Mouse (Mus musculus) ES-E14 (cell line): ENCODE results near the gene Nfkbib. TPM values are rescaled to one million over a fixed set of nuclear protein-coding genes. Genes with fewer than 3 reads are reported as not detected.

Experiments
- DNase-seq: peaks from one replicate; pipeline ENCODE4 v3.0.0-alpha.2; 2013; ENCODE audit warnings: low read depth, low spot score
- H3K27ac ChIP-seq: 2 replicates; pipeline ENCODE4 v1.5.1; 2012; ENCODE audit warnings: low read depth, mild to moderate bottlenecking, low read length, moderate library complexity, mixed read lengths; ENCODE audit not compliant: poor library complexity, insufficient read depth, severe bottlenecking
- H3K36me3 ChIP-seq: 2 replicates; pipeline ENCODE4 v1.6.1; 2012; ENCODE audit warnings: mild to moderate bottlenecking, low read length, moderate library complexity, mixed read lengths; ENCODE audit not compliant: control insufficient read depth, poor library complexity, insufficient read depth, severe bottlenecking
- H3K4me1 ChIP-seq, 2 experiments: fragments of 150-350 bp in 1 of 2; sonication (generic) in 1 of 2; 2 replicates each; pipeline ENCODE4 v1.6.1; 2012; ENCODE audit warnings: low read length in 2 of 2, mild to moderate bottlenecking in 1 of 2, mixed read lengths in 1 of 2; ENCODE audit not compliant: control insufficient read depth in 2 of 2, insufficient read depth in 2 of 2, poor library complexity in 1 of 2
- H3K4me3 ChIP-seq, 2 experiments: fragments of 150-350 bp in 1 of 2; sonication (generic) in 1 of 2; 2 replicates each; pipeline ENCODE4 v1.5.1; 2012; ENCODE audit warnings: low read length in 2 of 2, low read depth in 1 of 2, mild to moderate bottlenecking in 1 of 2, mixed read lengths in 1 of 2; ENCODE audit not compliant: insufficient read depth in 1 of 2, poor library complexity in 1 of 2, severe bottlenecking in 1 of 2
- H3K9ac ChIP-seq: 2 replicates; pipeline ENCODE4 v1.6.1; 2012; ENCODE audit warnings: low read depth, mild to moderate bottlenecking, low read length, mixed read lengths; ENCODE audit not compliant: poor library complexity, insufficient read depth, severe bottlenecking
- H3K9me3 ChIP-seq: fragments of 150-350 bp; sonication (generic); 2 replicates; pipeline ENCODE4 v1.6.1; 2012; ENCODE audit warnings: low read depth, mild to moderate bottlenecking, low read length; ENCODE audit not compliant: control insufficient read depth, insufficient read depth
- CHD2 ChIP-seq: IDR thresholded peaks from 2 replicates; pipeline ENCODE4 v1.6.1; 2014; ENCODE audit warnings: mild to moderate bottlenecking, low read depth, low read length, inconsistent platforms
- HCFC1 ChIP-seq: IDR thresholded peaks from 2 replicates; pipeline ENCODE4 v1.6.1; 2012; ENCODE audit warnings: low read length, inconsistent platforms, borderline replicate concordance; ENCODE audit not compliant: insufficient read depth
- MAFK ChIP-seq: IDR thresholded peaks from 2 replicates; pipeline ENCODE4 v1.6.1; 2014; ENCODE audit warnings: mild to moderate bottlenecking, low read depth, low read length, inconsistent platforms; ENCODE audit not compliant: insufficient read depth
- ZC3H11A ChIP-seq: IDR thresholded peaks from 2 replicates; pipeline ENCODE4 v1.6.1; 2012; ENCODE audit warnings: low read depth, mild to moderate bottlenecking, inconsistent platforms, low read length, borderline replicate concordance
- ZNF384 ChIP-seq: IDR thresholded peaks from 2 replicates; pipeline ENCODE4 v1.6.1; 2012; ENCODE audit warnings: low read depth, low read length, inconsistent platforms
- in situ Hi-C, 2 experiments: fragments of 600-800 bp; cut with MboI; formaldehyde crosslinking; loops; one replicate each; pipeline ENCODE4 v1.15.1; 2025; ENCODE audit warnings: low sequenced_read_pairs in 2 of 2, inconsistent platforms in 1 of 2; ENCODE audit not compliant: unreplicated experiment in 2 of 2
- total RNA-seq: library from RNA; depleted of rRNA; stranded (reverse); fragments of 300-350 nt; gene quantifications from 2 replicates; pipeline ENCODE4 v1.2.3, GENCODE M21; 2012

Gene Nfkbib
- total RNA-seq, 1 experiment: 20.1 TPM

DNA sequence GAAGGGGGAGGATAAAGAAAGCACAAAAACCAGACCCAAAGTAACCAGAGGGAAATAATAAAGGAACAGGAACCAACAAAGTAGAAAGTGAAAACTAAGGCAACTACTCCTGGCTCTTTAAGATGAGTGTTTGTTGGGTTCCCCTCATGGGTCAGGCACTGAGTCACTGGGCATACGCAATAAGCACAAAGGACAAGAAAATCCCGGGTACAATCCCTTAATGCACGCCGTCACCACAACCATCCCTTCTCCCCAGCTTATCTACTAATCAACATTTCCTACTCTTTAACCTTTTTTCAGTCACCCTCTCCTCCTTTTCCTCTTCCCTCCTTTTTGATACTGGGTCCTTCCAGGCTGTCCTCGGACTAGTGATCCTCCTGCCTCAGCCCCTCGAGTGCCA lies 2.1 kb downstream of the Nfkbib start:
- in situ Hi-C loops: no loop called here

DNA sequence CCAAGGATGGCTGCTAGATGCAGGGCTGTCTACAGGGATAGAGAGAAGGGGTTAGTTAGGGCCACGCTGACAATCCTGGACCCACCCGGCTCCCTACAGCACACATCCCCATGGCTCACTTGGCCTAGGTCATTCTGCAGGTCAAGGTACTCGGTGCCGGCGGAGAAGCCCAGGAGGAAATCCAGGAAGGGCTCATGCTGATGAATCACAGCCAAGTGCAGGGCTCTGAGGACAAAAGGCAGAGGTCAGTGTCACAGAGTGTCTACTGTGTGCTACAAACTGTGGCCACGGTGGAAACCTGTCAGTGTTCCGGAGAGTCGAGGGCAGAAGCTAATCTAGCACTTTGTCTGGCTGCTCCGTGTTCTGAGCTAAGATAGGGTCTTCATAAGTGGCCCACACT lies 5.4 kb downstream of the Nfkbib start:
- TF ChIP-seq ZNF384: no peak
- TF ChIP-seq ZC3H11A: no peak
- TF ChIP-seq MAFK: no peak
- Histone ChIP-seq H3K9me3 (no peaks in the 10 kb centered on the region), H3K27ac (no peak overlapping the region), H3K36me3 (peaks cover 11% of the 10 kb centered on the region; the same call in 1 of the 2 replicates), H3K9ac (no peak overlapping the region), H3K4me3 (no peak overlapping the region), H3K4me1 (peaks cover 0 to 10% of the 10 kb centered on the region in 2 experiments; a peak in 1 of 4 replicates)
- no peak for DNase-seq
- in situ Hi-C loops: no loop called here

More for the DNA sequence above, 2.1 kb downstream of the Nfkbib start:
- Histone ChIP-seq H3K4me3 (no peak overlapping the region), H3K27ac (no peak overlapping the region), H3K36me3 (peaks cover 5% of the 10 kb centered on the region; the same call in 1 of the 2 replicates), H3K4me1 (peaks cover 0 to 4% of the 10 kb centered on the region in 2 experiments; a peak in 1 of 4 replicates), H3K9ac (peak overlapping the region; percentile 76; the same call in 1 of the 2 replicates), H3K9me3 (no peaks in the 10 kb centered on the region)
- TF ChIP-seq ZC3H11A (no peak), CHD2 (no peak), HCFC1 (no peak), MAFK (no peak), ZNF384 (no peak)
- no peak for DNase-seq

DNA sequence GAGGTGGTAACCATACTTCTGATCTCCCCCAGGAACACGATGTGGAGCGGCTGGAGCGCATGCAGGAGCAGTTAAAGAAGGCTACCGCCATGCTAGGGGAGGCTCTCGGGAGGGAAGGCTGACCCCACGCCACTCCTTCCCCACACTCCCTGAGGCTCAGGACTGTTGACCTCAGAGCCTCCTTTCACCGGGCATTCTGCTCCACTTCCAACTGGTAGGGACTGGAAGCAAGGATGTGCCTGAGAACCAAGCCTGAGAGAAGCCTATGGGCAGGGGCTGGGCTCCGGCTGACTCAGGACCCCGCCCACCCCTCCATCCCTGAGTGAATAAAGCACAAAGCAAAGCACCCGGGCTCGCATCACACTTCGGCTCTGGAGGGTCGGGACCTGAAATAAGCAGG lies 8.7 kb downstream of the Nfkbib start:
- TF ChIP-seq CHD2 (no peak), MAFK (no peak), ZNF384 (no peak), HCFC1 (no peak), ZC3H11A (no peak)
- no peak overlapping the region for H3K4me3 ChIP-seq
- no peak overlapping the region for H3K27ac ChIP-seq
- H3K36me3 ChIP-seq: peaks cover 15% of the 10 kb centered on the region
- in situ Hi-C loops: no loop called here
- peaks cover 0 to 9% of the 10 kb centered on the region in 2 experiments; a peak in 1 of 4 replicates for H3K4me1 ChIP-seq
- H3K9ac ChIP-seq: no peak overlapping the region
- H3K9me3 ChIP-seq: no peaks in the 10 kb centered on the region
- DNase-seq: no peak

DNA sequence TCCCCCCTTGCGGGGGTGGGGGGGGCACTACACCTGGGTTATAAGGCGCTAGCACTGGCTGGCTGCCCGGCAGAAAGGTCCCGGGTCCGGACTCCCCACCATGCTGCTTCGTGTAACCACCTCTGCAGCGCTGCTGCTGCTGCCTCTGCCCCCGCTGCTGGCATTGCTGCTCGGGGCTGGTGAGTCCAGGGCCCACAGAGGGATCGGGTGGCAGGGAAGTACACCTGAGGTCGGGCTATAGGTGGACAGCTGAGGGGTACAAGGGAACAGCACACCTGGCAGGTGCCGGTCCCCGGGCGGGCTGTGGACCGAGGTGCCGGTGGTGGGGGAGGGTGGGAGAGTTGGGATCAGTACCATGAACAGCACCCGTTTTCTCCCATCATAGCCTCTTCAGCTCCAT lies 11.2 kb downstream of the Nfkbib start, which contains the start of gene Ccer2:
Ccer2 (plus strand) TSS at position 96 of the 400 bp plus-strand sequence.
- Histone ChIP-seq H3K36me3 (peaks cover 18% of the 10 kb centered on the region), H3K4me3 (peak within 1 kb of the TSS; percentile 46 to 62), H3K9ac (no peak within 1 kb of the TSS), H3K9me3 (no peaks in the 10 kb centered on the region), H3K27ac (no peak within 1 kb of the TSS), H3K4me1 (peaks cover 0 to 10% of the 10 kb centered on the region in 2 experiments; a peak in 2 of 4 replicates)
- TF ChIP-seq HCFC1: no peak
- no peak for TF ChIP-seq CHD2
- no peak for TF ChIP-seq ZC3H11A
- no peak for TF ChIP-seq ZNF384
- no peak for TF ChIP-seq MAFK
- in situ Hi-C loops: no loop called here
- no peak for DNase-seq

DNA sequence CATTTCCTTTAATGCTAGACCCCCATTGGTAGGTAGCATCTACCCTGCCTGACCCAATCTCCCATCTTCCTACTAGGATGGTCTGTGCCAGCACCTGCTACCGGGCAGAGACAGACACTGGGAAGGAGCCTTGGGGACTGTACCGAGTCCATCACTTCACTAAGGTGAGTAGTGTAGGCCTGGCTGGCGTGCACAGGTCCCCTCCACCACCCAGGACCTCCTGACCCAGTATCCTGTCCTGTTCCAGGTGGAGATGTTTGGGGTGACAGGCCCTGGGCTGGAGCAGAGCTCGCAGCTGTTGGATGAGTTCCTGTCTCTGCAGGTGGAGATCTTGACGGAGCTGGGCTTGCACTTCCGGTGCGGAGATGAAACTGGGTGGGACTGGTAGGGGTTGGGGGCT lies 17.4 kb downstream of the Nfkbib start:
- peaks cover 41% of the 10 kb centered on the region for H3K36me3 ChIP-seq
- TF ChIP-seq HCFC1: no peak
- no peak for TF ChIP-seq CHD2
- no peak for TF ChIP-seq MAFK
- no peak for TF ChIP-seq ZC3H11A
- in situ Hi-C loops: no loop called here
- H3K27ac ChIP-seq: no peak overlapping the region
- no peak overlapping the region for H3K4me3 ChIP-seq
- H3K9me3 ChIP-seq: no peaks in the 10 kb centered on the region
- DNase-seq: no peak
- peaks cover 0 to 6% of the 10 kb centered on the region in 2 experiments; a peak in 2 of 4 replicates for H3K4me1 ChIP-seq
- H3K9ac ChIP-seq: no peak overlapping the region
